Mouse (Mus musculus): Measurements from ENCODE around the gene Slco4a1. TPM values are rescaled to one million over a fixed set of nuclear protein-coding genes. Genes with fewer than 3 reads are reported as not detected.

Gene Slco4a1
- total RNA-seq (2021), result under 1 TPM in 1 of 2 experiments, not detected in 1; 0.08 TPM

DNA sequence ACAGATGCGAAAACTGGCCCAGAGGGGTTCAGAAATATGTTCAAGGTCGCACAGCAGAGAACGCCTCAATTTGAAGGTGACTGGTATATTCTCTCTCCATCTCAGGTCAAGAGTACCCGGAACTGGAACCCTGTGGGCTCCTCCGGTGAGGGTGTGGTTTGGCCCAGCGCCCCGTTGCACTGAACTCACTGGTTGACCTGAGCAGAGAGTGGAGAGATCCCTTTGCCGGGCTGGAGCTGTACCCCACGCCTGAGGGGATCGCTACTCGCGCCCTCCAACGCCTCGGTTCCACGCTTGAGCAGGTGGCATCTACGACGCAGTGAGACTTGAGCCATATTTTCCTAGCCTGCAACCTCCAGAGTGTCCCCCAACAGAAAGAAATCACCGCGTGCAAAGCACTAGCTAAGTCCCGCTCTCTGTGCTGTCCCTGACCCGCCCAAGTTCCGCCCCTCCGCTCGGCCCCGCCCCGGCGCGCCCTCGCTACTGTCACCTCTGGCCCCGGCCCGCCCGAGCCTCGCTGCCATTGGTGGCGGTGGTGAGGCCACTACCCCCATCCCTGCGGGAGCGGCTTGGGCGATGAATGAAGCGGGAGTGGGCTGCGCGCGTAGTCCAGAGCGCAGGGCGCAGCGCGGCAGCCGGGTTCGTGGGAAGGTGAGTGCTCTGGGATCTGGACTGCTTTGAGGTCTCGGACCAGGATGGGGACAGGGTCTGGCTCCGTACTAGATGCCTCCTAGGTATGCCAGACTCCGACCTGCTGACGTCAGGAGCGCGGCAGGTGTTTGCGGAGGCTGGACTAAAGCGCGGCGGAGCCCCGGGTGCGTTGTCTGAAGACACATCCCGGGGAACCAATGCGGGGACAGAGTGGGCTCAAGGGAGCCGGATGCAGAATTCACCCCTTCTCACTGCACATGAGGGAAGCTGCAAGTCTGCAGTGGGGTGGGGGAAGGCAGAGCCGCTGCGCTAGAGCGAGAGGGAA is at the start of gene Slco4a1:
Gene Slco4a1 (plus strand): TSS at position 523 of the 976 bp plus-strand sequence.
- DNase-seq, result peak; percentile 71 to 72

GRCm38 (mm10) chr2:180408410-180408809 is 47.6 kb upstream of the Slco4a1 start:
- no peak for DNase-seq
- intact Hi-C loops (cut with DNase I), result no loop called here

More for the DNA sequence above, at the start of gene Slco4a1:
- intact Hi-C loops (cut with DNase I), result no loop called here

DNA sequence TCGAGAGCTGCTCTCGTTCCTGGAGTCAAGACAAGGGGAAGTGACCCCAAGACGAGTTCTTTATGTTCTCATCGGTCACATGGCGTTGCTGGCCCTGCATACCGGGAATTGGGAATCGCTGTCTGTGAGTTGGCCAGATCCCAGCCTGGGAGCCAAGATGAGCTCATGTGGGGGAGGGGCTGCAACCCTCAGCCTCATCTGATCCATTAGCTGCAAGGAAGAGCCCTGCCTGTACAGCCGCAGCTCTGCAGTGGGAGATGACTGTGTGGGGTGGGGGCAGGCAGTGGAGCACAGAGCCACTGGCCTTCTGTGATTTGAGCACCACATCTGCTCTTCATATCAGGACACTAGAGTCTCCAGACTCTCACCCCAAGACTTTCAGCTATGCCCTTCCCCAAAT is 45.6 kb upstream of the Slco4a1 start:
- DNase-seq, result no peak
- intact Hi-C loops (cut with DNase I), result no loop called here

GRCm38 (mm10) chr2:180411013-180411412 is 45.0 kb upstream of the Slco4a1 start:
- intact Hi-C loops (cut with DNase I), result no loop called here

GRCm38 (mm10) chr2:180415627-180416026 is 40.4 kb upstream of the Slco4a1 start:
- no peak for DNase-seq
- intact Hi-C loops (cut with DNase I), result no loop called here

More at GRCm38 (mm10) chr2:180411013-180411412, 45.0 kb upstream of the Slco4a1 start:
- DNase-seq, result no peak

DNA sequence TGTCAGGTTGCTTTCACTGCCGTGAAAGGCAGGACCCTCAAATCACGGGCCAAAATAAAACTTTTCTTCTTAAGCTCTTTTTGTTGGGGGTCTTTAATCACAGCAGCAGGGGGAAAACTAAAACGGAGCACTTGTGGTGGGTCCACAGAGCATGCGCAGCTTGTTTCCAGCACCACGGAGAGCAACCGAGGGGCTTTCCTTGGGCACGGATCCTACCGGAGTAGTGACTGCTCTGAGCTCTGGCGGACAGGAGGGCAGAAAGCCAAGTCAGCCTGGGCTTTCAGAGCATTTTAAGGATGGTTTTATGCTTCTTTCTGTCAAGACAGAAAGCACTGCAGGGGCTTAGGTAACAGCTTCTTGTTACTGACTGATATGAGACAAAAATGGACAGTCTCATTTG is 38.3 kb upstream of the Slco4a1 start:
- intact Hi-C loops (cut with DNase I), result no loop called here
- DNase-seq, result no peak

GRCm38 (mm10) chr2:180420641-180421040 is 35.4 kb upstream of the Slco4a1 start:
- intact Hi-C loops (cut with DNase I), result no loop called here

GRCm38 (mm10) chr2:180425115-180425514 is 30.9 kb upstream of the Slco4a1 start:
- intact Hi-C loops (cut with DNase I), result loop anchor here (5.0 kb wide), 1 partner anchor 152 kb away; no protein-coding TSS in a partner anchor

More at GRCm38 (mm10) chr2:180420641-180421040, 35.4 kb upstream of the Slco4a1 start:
- no peak for DNase-seq

DNA sequence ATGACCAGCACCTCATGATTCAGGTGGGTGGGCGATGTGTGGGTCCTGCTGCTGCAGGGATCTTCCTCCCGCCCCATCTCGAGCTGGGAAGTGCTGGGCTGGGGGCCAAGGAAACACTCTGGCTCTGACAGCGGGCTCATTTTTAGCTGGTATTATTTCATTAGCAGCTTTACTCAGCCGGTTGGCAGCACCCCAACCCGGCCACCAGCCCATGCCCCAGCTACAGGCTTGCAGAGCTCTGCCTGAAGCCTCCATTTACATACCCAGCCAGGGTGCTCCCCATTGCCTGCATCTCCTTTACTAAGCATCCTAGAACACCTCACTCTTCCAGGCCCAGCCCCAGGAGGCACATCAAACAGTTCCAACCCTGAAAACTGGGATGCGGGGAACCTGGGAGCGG is 29.0 kb upstream of the Slco4a1 start:
- intact Hi-C loops (cut with DNase I), result loop anchor here (5.0 kb wide), 1 partner anchor 150 kb away; no protein-coding TSS in a partner anchor
- DNase-seq, result peak in 1 of 2 experiments; percentile 30

More at GRCm38 (mm10) chr2:180425115-180425514, 30.9 kb upstream of the Slco4a1 start:
- DNase-seq, result no peak

DNA sequence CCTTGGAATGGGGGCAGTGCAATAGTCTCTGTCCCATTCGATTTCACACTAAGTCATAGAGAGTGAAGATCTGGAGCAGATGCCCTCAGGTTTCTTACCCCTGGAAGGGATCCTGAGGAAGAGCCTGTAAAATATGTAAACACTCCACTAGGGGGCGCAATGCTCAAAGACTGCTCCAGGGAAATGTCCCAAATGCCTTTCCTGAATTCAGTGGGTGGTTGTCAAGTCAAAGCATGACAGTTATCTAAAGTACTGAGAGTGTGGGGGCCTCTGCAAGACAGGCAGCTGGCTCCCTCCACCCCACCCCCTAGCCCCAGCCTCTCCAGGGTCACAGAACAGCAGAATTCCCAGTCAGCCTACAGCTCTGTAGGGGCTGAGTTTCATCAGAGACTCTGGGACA is 27.7 kb upstream of the Slco4a1 start:
- intact Hi-C loops (cut with DNase I), result loop anchor here (5.0 kb wide), 1 partner anchor 149 kb away; no protein-coding TSS in a partner anchor
- no peak for DNase-seq

GRCm38 (mm10) chr2:180430648-180431047 is 25.4 kb upstream of the Slco4a1 start:
- intact Hi-C loops (cut with DNase I), result no loop called here
- no peak for DNase-seq

- DNase-seq, result peak; percentile 65 to 85
- intact Hi-C loops (cut with DNase I), result loop anchor here (1.0 to 2.0 kb wide), 2 partner anchors 79 to 155 kb away; no protein-coding TSS in a partner anchor
These were observed 23.9 kb upstream of the Slco4a1 start for GRCm38 (mm10) chr2:180432042-180432668.

DNA sequence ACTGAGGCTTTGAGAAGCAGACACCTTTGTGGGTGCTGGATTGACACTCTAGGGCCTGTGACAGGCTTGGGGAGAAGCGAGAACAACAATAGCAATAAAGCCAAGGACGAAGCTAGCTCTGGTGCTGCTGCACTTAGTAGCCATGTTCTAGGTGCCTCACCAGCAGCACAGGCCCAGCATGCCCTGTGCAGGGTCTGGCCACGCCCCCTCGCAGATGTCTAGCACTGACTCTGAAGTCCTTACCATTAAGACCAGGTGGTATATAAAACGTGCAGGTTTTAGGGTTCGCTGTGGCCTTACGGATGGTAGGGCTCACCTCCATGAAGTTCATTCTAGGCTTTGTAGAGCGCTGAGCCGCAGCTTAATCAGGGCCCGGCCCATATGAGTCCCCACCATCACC is 23.3 kb upstream of the Slco4a1 start:
- no peak for DNase-seq
- intact Hi-C loops (cut with DNase I), result loop anchor here (1.0 to 2.0 kb wide), 2 partner anchors 79 to 156 kb away; no protein-coding TSS in a partner anchor

- DNase-seq, result no peak
- intact Hi-C loops (cut with DNase I), result loop anchor here (2.0 kb wide), 1 partner anchor 157 kb away; no protein-coding TSS in a partner anchor
These were observed 22.7 kb upstream of the Slco4a1 start for GRCm38 (mm10) chr2:180433350-180433749.

DNA sequence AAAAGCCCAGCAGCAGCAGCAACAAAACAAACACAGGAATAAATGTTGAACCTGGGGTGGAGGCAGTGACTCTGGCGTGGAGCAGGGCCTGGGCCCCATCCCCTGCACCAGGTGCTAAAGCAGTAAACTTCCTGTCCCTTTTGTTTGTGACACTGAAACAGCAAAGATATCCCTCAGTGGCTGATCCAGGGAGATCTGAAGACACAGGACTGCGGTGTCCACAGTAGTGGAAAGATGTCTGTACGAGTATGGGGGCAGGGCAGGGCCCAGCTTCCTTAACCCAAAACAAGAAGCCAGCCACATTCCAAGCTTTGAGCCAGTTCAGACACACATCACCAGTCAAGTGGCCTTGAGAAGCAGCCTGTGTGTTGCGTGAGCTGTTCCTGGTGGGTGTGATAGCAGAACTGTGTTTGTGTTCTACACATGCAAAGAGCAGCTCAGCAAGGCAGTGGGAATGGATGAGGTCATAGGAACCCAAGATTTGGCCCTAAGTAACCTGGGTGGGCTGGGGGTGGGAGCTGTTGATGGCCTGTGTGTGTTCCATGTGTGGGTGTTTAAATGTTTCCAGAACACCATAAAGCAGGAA is 20.6 kb upstream of the Slco4a1 start:
- intact Hi-C loops (cut with DNase I), result no loop called here
- no peak for DNase-seq

GRCm38 (mm10) chr2:180437149-180437864 is 18.7 kb upstream of the Slco4a1 start:
- intact Hi-C loops (cut with DNase I), result no loop called here
- no peak for DNase-seq

- DNase-seq, result no peak
These were observed 16.3 kb upstream of the Slco4a1 start for GRCm38 (mm10) chr2:180439791-180440190.

GRCm38 (mm10) chr2:180440596-180441332 is 15.3 kb upstream of the Slco4a1 start:
- intact Hi-C loops (cut with DNase I), result no loop called here

More at GRCm38 (mm10) chr2:180439791-180440190, 16.3 kb upstream of the Slco4a1 start:
- intact Hi-C loops (cut with DNase I), result no loop called here

DNA sequence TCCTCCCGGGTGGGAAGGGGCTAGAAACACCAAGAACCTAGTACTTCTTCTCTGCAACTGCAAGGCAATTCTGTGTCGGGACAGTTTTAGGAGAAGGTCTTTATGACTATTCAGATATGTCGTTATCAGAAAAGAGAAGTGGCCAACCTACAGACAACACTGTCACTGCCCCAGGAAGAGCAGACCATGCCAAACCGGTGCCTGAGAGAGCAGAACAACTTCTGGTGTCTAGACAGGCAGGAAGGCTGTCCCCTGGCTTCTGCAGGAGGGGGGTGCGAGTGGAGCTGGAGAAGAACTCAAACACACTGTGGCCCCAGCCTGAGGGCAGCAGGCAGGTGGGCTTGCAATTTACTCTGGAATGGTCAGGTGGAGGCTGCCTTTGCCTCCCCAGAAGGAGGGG is 14.0 kb upstream of the Slco4a1 start:
- DNase-seq, result no peak
- intact Hi-C loops (cut with DNase I), result no loop called here

More at GRCm38 (mm10) chr2:180440596-180441332, 15.3 kb upstream of the Slco4a1 start:
- DNase-seq, result no peak

All from heart, postnatal 36 days (tissue).